Mouse (Mus musculus) kidney, adult 2 months (tissue): ENCODE measurements at regions not wholly inside any gene's neighbourhood (a gene's known extent, or its start where the extent isn't known, plus 50 kb on each side); places are given as distances from the start of the nearest gene placed in this dataset.

Experiments used
- CTCF ChIP-seq: fragments of 200-500 bp; conservative IDR thresholded peaks from 2 replicates; pipeline ENCODE4 v1.5.1; 2011; ENCODE audit warnings: low read depth, mild to moderate bottlenecking, control low read depth, low read length, moderate library complexity, mixed read lengths; ENCODE audit not compliant: insufficient read depth, insufficient read length
- POLR2A ChIP-seq: fragments of 200-500 bp; IDR thresholded peaks from one replicate; pipeline ENCODE4 v1.6.1; 2011; ENCODE audit warnings: low read depth, low read length, control low read depth

DNA sequence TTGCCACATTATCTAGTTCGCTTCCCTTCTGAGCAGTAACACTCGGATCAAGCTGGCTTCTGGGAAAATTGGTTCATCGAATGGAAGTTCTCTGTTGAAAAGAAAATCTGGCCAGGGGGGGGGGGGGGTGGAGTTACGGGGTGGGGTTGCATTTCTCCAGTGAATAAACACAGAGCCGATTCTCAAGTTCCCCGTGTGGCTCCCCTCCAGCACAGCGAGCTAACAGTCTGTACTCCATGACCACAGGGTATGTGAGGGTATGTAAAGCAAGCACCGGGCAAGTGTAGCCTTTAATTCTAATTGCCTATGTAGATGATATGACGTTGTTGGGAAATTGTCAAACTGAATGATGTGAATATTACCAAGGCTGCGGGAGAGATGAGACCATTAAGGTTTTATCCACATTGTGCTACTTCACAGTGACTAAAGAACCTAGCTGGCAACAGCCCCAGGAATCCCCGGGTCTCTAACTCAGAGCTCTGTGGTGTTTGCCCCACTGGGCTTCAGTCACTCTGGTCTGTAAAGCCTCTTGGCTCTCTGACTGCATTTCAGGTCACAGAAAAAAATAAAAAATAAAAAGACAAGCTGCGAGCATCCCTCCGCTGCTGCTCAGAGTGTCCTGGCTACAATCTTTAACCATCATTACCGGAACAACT is 203.1 kb downstream of the Cbln4 start:
- TF ChIP-seq CTCF (no peak), POLR2A (no peak)
